Mouse (Mus musculus): ENCODE results near the gene Bhmt.

Gene Bhmt

DNA sequence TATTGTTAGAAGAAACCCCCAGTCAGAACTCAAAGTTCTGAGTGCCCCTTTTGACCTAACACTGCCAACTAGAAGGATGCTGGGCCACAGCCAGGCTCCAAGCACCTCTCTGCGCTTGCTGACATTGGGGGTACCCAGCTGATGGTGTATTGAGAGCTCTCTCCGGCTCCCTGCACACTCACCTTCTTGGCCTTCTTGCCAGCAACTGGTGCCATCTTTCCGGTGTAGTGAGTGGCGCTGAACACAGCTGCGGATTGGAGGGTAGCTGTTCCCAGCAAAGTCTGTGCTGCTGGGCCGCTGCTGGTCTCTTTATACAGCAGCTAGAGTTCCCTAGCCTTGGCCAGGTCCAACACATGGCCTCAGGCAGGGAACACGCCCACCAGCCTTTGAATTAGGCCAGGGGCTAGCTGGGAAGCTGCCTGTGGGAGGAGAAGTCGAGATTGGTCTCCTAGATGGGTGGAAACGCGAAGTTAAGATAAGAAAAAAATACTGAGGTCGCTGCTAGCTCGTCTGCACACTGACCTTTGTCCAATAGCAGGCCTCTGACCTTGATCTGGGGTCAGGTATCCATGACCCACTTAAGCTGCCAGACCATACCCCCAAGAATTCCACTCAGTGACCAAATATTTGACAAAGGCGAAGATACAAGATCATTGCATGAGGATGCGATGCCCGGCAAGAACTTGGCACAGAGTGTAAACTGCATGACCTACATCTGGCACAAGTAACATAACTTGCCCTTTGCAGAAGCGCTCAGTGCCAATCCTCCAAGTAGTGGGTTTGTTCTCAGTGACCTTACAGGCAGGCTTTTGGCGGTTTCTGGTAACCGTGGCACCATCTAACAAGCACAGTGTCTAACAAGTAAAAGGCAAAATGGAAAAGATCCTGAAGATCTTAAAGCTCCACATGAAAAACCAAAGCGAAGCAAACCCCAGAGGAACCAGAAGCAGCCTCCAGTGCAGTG is at the start of gene Bhmt:
Bhmt (minus strand) TSS at position 680 of the 964 bp plus-strand sequence.
- peak; percentile 70 for DNase-seq

DNA sequence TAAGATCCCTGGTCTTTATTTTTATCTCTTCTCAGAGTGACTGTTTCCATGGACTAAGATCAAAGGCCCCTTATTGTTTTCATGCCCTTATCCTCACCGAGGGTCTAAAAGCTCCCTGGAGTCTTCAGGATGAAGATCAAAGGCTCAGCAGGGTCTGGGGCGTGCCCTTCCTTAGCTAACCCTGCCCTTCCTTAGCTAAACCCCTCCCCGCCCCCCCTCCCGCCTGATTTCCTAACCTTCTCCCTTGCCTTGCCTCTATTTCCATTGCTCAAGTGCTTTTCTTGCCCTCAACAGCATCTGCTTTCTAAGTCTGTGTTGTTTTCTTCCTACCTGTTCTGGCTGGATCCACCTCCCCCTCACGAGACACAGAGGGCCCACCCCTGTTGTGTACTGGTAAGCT is 49.6 kb upstream of the Bhmt start:
- DNase-seq, result no peak

DNA sequence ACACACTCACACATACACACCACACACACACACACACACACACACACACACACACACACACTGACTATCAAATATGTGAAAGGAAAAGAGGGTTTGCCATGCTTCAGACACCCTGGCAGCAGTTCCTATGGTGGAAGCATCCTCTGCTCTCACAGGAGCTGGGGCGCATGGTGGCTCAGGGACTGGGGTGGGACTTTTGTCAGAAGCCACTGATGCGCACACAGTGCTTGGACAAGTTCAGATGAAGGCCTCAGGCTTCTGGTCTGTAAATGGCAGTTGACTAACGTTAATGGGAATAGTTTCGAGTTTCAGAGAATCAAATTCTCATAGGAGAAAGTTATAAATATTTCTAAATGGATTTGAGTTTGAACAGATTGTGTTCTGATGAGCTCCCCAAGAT is 47.5 kb upstream of the Bhmt start:
- DNase-seq, result no peak

- DNase-seq, result no peak
Observed at GRCm38 (mm10) chr13:93683336-93683735, 45.6 kb upstream of the Bhmt start.

GRCm38 (mm10) chr13:93676864-93677263 is 39.1 kb upstream of the Bhmt start:
- DNase-seq, result no peak

DNA sequence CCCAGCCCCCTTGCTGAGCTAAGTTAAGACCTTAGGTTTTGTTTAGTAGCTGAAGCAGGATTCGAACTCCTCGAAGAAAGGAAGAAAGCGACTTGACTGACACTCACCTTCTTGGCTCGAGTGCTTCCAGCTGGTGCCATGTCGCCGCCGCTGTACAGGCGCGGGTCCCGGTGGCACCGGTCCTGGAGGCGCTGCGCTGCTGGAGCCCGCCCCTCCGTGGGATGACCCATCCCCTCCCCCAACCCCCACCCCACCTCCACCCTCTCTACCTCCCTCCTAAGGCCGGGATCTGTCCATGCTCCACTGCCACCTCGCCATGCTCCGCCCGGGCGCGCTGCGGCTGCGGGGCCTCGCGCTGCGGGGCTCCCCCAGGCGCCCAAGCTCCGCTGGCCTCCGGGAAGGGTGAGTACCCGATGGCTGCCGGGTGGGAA is 36.4 kb upstream of the Bhmt start, which contains the start of the genes Bhmt2 and Dmgdh:
Bhmt2 (minus strand) TSS at position 172 of the 431 bp plus-strand sequence.
Dmgdh (plus strand) TSS at position 303 of the 431 bp plus-strand sequence.
- peak; percentile 61 for DNase-seq

DNA sequence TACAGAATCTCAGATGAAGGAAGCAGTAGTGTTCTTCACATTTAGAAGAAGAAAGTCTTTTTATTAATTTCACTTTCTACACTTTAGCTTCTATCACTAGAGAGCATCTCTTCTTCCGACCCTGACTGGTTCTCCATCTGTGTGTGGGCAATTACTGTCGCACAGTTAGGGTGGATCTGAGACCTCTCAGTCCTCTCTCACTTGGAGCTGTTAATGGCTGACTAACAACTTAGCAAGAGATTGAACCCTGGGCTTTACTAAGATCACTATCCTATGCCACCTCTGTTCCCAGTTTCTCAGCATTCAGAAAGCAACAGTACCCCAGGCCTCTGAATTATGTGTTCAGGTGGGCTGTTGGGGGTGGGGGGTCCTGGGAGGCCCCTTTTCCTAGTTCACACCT is 35.5 kb upstream of the Bhmt start:
- peak; percentile 65 for DNase-seq

GRCm38 (mm10) chr13:93672371-93672770 is 34.6 kb upstream of the Bhmt start:
- peak; percentile 88 for DNase-seq

GRCm38 (mm10) chr13:93667586-93667985 is 29.8 kb upstream of the Bhmt start:
- no peak for DNase-seq

DNA sequence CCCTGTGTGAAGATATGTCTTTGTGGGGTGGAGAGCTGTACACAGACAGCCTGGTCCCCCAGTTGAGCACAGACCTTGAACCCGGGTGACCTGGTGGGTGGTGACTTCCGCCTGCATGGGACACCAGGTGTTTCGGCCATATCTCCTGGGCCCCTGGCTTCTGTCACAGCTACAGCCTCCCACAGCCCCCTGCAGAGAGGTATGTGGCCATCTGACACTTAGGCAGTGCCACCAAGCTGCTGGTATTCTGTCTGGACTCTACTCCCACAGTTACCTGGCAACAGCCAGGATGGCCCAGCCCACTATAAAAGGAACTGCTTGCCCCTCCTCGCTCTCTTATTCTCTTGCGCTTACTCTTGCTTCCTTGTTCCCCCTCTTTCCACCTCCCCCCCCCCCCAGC is 20.2 kb upstream of the Bhmt start:
- no peak for DNase-seq

GRCm38 (mm10) chr13:93653382-93653781 is 15.6 kb upstream of the Bhmt start:
- DNase-seq, result no peak

- peak; percentile 85 for DNase-seq
Observed at GRCm38 (mm10) chr13:93648387-93649130, 10.8 kb upstream of the Bhmt start.

- peak; percentile 91 for DNase-seq
Observed at GRCm38 (mm10) chr13:93639636-93640035, 1.9 kb upstream of the Bhmt start.

- DNase-seq, result no peak
Observed at GRCm38 (mm10) chr13:93636561-93636960, 1.2 kb downstream of the Bhmt start.

- no peak for DNase-seq
Observed at GRCm38 (mm10) chr13:93632927-93633326, 4.8 kb downstream of the Bhmt start.

DNA sequence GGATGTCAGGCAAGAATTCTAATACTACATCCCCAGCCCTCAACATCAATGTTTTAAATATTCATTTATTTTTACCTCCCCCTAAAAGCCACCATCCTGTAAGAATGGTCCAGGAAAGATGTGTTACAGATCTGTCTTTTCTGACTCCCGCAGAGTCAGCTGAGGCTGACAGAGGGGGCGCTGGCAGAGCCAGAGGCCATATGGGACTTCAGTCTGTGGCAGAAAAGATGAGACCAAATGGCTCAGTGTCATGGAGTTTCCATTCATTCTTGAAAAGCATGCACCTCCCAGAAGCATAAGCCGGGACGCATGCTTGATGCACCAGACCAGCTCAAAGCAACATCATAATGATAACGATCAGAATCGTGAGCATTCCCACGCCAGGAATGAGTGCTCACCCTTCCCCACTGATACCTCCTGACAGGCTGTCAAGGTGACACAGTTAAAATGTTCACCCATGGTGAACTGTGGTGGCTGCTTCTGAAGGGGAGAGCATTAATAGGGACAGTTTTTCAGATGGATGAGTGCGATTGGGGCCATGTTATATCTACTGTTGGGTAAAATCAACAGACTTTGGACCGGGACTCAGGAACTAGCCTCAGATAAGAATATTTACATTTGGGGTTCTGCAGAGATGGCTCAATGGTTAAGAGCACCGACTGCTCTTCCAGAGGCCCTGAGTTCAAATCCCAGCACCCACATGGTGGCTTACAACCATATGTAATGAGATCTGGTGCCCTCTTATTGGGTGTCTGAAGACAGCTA is 6.6 kb downstream of the Bhmt start:
- no peak for DNase-seq

- DNase-seq, result no peak
Observed at GRCm38 (mm10) chr13:93628861-93629260, 8.9 kb downstream of the Bhmt start.

DNA sequence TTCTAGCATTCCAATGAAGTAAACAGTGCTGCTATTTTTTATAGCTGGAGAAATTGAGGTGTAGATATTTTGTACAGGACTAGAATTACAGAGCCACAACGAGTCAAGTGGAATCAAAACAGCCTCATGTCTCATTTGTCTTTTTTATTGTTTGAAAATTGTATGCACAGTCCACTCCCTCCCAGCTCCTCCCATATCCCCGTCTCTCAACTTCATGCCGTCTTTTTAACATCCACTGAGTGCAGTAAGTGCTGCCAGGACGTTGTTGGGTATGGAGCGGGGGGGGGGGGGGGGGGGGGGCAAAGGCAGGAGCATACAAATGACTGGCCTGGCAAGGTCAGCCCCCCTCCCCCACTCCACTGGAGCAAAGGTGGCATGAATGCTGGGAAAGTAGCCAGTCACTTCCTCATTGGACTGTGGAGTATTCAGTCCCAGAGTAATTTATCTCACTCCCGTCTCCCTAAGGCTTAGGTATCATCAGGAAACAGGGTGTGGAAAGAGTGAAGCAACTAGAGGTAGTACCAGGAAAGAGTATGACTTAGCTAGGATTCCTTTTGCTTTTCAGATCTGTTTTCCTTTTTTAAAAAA is 23.3 kb downstream of the Bhmt start:
- peak; percentile 92 for DNase-seq

- DNase-seq, result no peak
Observed at GRCm38 (mm10) chr13:93613771-93614170, 24.0 kb downstream of the Bhmt start.

- DNase-seq, result peak; percentile 92
Observed at GRCm38 (mm10) chr13:93612660-93613607, 24.8 kb downstream of the Bhmt start.

DNA sequence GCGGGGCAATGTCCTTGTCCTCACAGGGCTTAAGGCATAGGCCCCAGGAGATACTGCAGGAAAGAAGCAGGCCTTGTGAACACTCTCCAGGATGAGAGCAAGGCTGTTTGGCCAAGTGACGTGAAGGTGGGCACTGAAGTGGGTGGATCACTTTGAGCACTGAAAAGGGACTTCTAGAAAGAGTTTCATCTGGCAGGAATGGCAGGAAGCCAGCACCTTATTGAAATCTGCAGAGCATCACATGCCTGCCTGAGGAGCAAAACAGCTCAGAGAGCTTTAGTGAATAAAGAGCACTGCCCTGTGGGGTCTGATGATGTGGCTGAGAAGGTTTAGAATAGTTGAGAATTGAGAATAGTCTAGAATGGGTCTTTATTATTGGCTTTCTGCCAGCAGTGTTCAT is 29.3 kb downstream of the Bhmt start:
- DNase-seq, result peak; percentile 36

Data from kidney, adult 9 months (tissue).